13 mouse cellular contexts compared by ENCODE assay signal in the genomic region with DNA sequence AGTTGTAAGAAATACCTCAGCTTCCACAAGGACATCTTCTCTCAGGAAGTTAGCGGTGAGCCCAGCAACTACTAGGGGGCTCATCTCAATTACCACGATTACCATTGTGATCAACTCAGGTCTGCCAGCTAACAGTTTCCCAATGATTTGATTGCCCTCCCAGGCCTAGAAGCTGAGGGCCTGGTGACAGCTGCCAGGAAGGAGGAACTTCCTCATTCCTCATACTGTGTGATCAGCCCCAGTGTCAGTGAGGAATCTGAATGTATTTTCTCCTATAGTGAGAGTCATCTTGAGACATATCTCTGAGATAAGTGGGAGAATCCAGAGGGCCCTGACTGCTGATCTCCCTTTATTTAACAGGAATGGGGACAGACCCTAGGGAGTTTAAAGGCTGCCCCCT.
"Had no signal": no experiment of that assay in that cellular context is flagged by ENCODE, and none has a peak within 500 bp of the region (broad histone marks: within the 10 kb centered on the region; RNA-seq: fewer than 3 reads in every experiment).

No protein-coding gene starts in this region.

- H3K4me1 ChIP-seq: limb, embryonic 13.5 days; liver, embryonic 15.5 days; midbrain, embryonic 13.5 days; neural tube, embryonic 15.5 days had no signal

- H3K36me3 ChIP-seq: limb, embryonic 13.5 days; liver, embryonic 15.5 days; neural tube, embryonic 15.5 days had no signal

- H3K9ac ChIP-seq: limb, embryonic 13.5 days; liver, embryonic 15.5 days; lung, embryonic 14.5 days; midbrain, embryonic 13.5 days; neural tube, embryonic 15.5 days had no signal

- H3K27me3 ChIP-seq: limb, embryonic 13.5 days; liver, embryonic 15.5 days; midbrain, embryonic 13.5 days; neural tube, embryonic 15.5 days had no signal

- DNase-seq: kidney, postnatal 10 days; kidney, postnatal 4 days; left cerebral cortex, postnatal 4 days; lung, embryonic 14.5 days; lung, postnatal 10 days; thymus, adult 2 months; thymus, postnatal 36 days had no signal

- H3K27ac ChIP-seq: layer of hippocampus, adult 2 months; limb, embryonic 13.5 days; liver, embryonic 15.5 days; macrophage; midbrain, embryonic 13.5 days; neural tube, embryonic 15.5 days had no signal

- H3K4me3 ChIP-seq: layer of hippocampus, adult 2 months; limb, embryonic 13.5 days; liver, embryonic 15.5 days; midbrain, embryonic 13.5 days; neural tube, embryonic 15.5 days had no signal

- ATAC-seq: midbrain, embryonic 13.5 days had no signal

- H3K9me3 ChIP-seq: limb, embryonic 13.5 days; liver, embryonic 15.5 days; midbrain, embryonic 13.5 days; neural tube, embryonic 15.5 days had no signal
